18 mouse cellular contexts compared by ENCODE assay signal in genomic region chr3:100825225-100825965, GRCm38 (mm10). TPM values are rescaled to one million over a fixed set of nuclear protein-coding genes. Genes with fewer than 3 reads are reported as not detected.
A peak's percentile ranks its signal among the peaks of the same experiment; 100 is the strongest.
DNase-seq lines count a peak whose midpoint lies in the region; ATAC-seq and TF ChIP-seq lines count a peak whose summit lies in the region.
"Had no signal": no experiment of that assay in that cellular context is flagged by ENCODE, and none has a peak within 500 bp of the region (broad histone marks: within the 10 kb centered on the region; RNA-seq: fewer than 3 reads in every experiment).

Vtcn1 (plus strand) TSS chr3:100825459.

- no peak for TF ChIP-seq CTCF in intestine, postnatal 0 days (IDR thresholded peaks at IDR 0.05; ENCODE audit: low read depth)

- H3K9ac ChIP-seq in intestine, embryonic 14.5 days (ENCODE audit: low read length), result no peak within 1 kb of the TSS
- no peak within 1 kb of the TSS for H3K9ac ChIP-seq in intestine, postnatal 0 days (ENCODE audit: low read depth, low read length)
- no peak within 1 kb of the TSS for H3K9ac ChIP-seq in stomach, embryonic 15.5 days
- no peak within 1 kb of the TSS for H3K9ac ChIP-seq in hindbrain, embryonic 14.5 days
- H3K9ac ChIP-seq: heart, embryonic 13.5 days; hindbrain, embryonic 12.5 days; liver, embryonic 15.5 days; neural tube, embryonic 12.5 days had no signal

- no peaks in the 10 kb centered on the region for H3K9me3 ChIP-seq in intestine, embryonic 14.5 days (ENCODE audit: control insufficient read depth, low read length)
- no peaks in the 10 kb centered on the region for H3K9me3 ChIP-seq in intestine, postnatal 0 days (ENCODE audit: control insufficient read depth)
- no peaks in the 10 kb centered on the region for H3K9me3 ChIP-seq in stomach, embryonic 15.5 days
- no peaks in the 10 kb centered on the region for H3K9me3 ChIP-seq in hindbrain, embryonic 14.5 days (ENCODE audit: control insufficient read depth, low read length)
- H3K9me3 ChIP-seq: heart, embryonic 13.5 days; hindbrain, embryonic 12.5 days; liver, embryonic 15.5 days; megakaryocyte, embryonic 14.5 days; neural tube, embryonic 12.5 days had no signal

- H3K4me2 ChIP-seq in intestine, embryonic 14.5 days (ENCODE audit: low read length), result no peak within 1 kb of the TSS
- no peak within 1 kb of the TSS for H3K4me2 ChIP-seq in intestine, postnatal 0 days (replicated peaks; ENCODE audit: low read depth)
- peak within 1 kb of the TSS; percentile 14; the same call in 1 of the 2 replicates for H3K4me2 ChIP-seq in stomach, embryonic 15.5 days
- no peak within 1 kb of the TSS for H3K4me2 ChIP-seq in hindbrain, embryonic 14.5 days (replicated peaks)
- H3K4me2 ChIP-seq: heart, embryonic 13.5 days; hindbrain, embryonic 12.5 days; liver, embryonic 15.5 days; neural tube, embryonic 12.5 days had no signal

- no peak within 1 kb of the TSS for H3K4me3 ChIP-seq in intestine, embryonic 14.5 days (ENCODE audit: low read depth, low read length)
- no peak within 1 kb of the TSS for H3K4me3 ChIP-seq in intestine, postnatal 0 days (ENCODE audit: low read depth, low read length)
- no peak within 1 kb of the TSS for H3K4me3 ChIP-seq in stomach, embryonic 15.5 days (replicated peaks)
- no peak within 1 kb of the TSS for H3K4me3 ChIP-seq in hindbrain, embryonic 14.5 days (replicated peaks; ENCODE audit: low read length)
- H3K4me3 ChIP-seq: heart, embryonic 13.5 days; hindbrain, embryonic 12.5 days; liver, embryonic 15.5 days; megakaryocyte, embryonic 14.5 days; neural tube, embryonic 12.5 days had no signal

- H3K36me3 ChIP-seq in intestine, embryonic 14.5 days (ENCODE audit: control insufficient read depth, insufficient read depth, low read length), result no peaks in the 10 kb centered on the region
- H3K36me3 ChIP-seq in intestine, postnatal 0 days (ENCODE audit: control insufficient read depth, insufficient read depth), result no peaks in the 10 kb centered on the region
- no peaks in the 10 kb centered on the region for H3K36me3 ChIP-seq in stomach, embryonic 15.5 days
- no peaks in the 10 kb centered on the region for H3K36me3 ChIP-seq in hindbrain, embryonic 14.5 days (replicated peaks; ENCODE audit: control insufficient read depth, insufficient read depth)
- H3K36me3 ChIP-seq: heart, embryonic 13.5 days; hindbrain, embryonic 12.5 days; liver, embryonic 15.5 days; neural tube, embryonic 12.5 days had no signal

- no peaks in the 10 kb centered on the region for H3K27me3 ChIP-seq in intestine, embryonic 14.5 days (replicated peaks; ENCODE audit: control insufficient read depth, insufficient read depth, low read length)
- no peaks in the 10 kb centered on the region for H3K27me3 ChIP-seq in intestine, postnatal 0 days (replicated peaks; ENCODE audit: control insufficient read depth, insufficient read depth, low read length)
- H3K27me3 ChIP-seq in stomach, embryonic 15.5 days (replicated peaks), result no peaks in the 10 kb centered on the region
- H3K27me3 ChIP-seq in hindbrain, embryonic 14.5 days (ENCODE audit: control insufficient read depth, insufficient read depth, low read length), result no peaks in the 10 kb centered on the region
- H3K27me3 ChIP-seq: CH12.LX; heart, embryonic 13.5 days; hindbrain, embryonic 12.5 days; liver, embryonic 15.5 days; neural tube, embryonic 12.5 days had no signal

- 42% methylated on average over 6 of the region's 6 CpGs for WGBS in intestine, embryonic 14.5 days
- WGBS in intestine, postnatal 0 days, result 30% methylated on average over 6 of the region's 6 CpGs
- WGBS in stomach, embryonic 15.5 days, result 43% methylated on average over 6 of the region's 6 CpGs
- 68% methylated on average over 6 of the region's 6 CpGs for WGBS in hindbrain, embryonic 14.5 days

- H3K27ac ChIP-seq in intestine, embryonic 14.5 days (ENCODE audit: low read depth), result no peak within 1 kb of the TSS
- H3K27ac ChIP-seq in intestine, postnatal 0 days (ENCODE audit: low read depth, low read length), result no peak within 1 kb of the TSS
- H3K27ac ChIP-seq in stomach, embryonic 15.5 days, result peak within 1 kb of the TSS; percentile 17; the same call in 1 of the 2 replicates
- no peak within 1 kb of the TSS for H3K27ac ChIP-seq in hindbrain, embryonic 14.5 days
- H3K27ac ChIP-seq: heart, embryonic 13.5 days; hindbrain, embryonic 12.5 days; liver, embryonic 15.5 days; neural tube, embryonic 12.5 days had no signal

- no peak; the same call in 1 of the 2 replicates for ATAC-seq in intestine, embryonic 14.5 days (replicated peaks; ENCODE audit: low FRiP score, low TSS enrichment, low read depth)
- ATAC-seq in intestine, postnatal 0 days, result no peak
- peak; percentile 61 for ATAC-seq in stomach, embryonic 15.5 days (ENCODE audit: insufficient read depth, low FRiP score, low read depth)
- no peak for ATAC-seq in hindbrain, embryonic 14.5 days (ENCODE audit: low FRiP score)

- H3K4me1 ChIP-seq in intestine, embryonic 14.5 days (replicated peaks; ENCODE audit: control insufficient read depth, insufficient read depth, low read length), result peaks cover 3% of the 10 kb centered on the region; the same call in 1 of the 2 replicates
- H3K4me1 ChIP-seq in intestine, postnatal 0 days (replicated peaks; ENCODE audit: control insufficient read depth, insufficient read depth, low read length), result no peaks in the 10 kb centered on the region
- H3K4me1 ChIP-seq in stomach, embryonic 15.5 days, result peaks cover 12% of the 10 kb centered on the region; the same call in 1 of the 2 replicates
- no peaks in the 10 kb centered on the region for H3K4me1 ChIP-seq in hindbrain, embryonic 14.5 days (replicated peaks; ENCODE audit: control insufficient read depth, insufficient read depth, low read length)
- H3K4me1 ChIP-seq: hindbrain, embryonic 12.5 days; neural tube, embryonic 12.5 days had no signal

- peak; percentile 53 for DNase-seq in intestine, embryonic 14.5 days (ENCODE audit: low spot score)
- DNase-seq in lung, postnatal 25 days (ENCODE audit: low spot score), result peak; percentile 5
- no peak for DNase-seq in lung, postnatal 4 days
- DNase-seq in ZHBTc4 (ENCODE audit: low read depth, low spot score), result peak; percentile 38
- no peak for DNase-seq in hindbrain, embryonic 14.5 days (ENCODE audit: low spot score)
- DNase-seq: adrenal gland, adult 2 months; cerebellum, adult 2 months; right cerebral cortex, postnatal 4 days had no signal

RNA-seq across cellular contexts. Expression of gene Vtcn1, which starts in this region (rescaled TPM):
- polyA plus RNA-seq in intestine, embryonic 14.5 days (2014; fragmentation: Nextera tagmentation; extraction: Ambion mirVana), result 0.31 and 0.32 TPM in 2 replicates
- 0.08 and 0.18 TPM in 2 replicates for polyA plus RNA-seq in intestine, postnatal 0 days (2015; fragmentation: Nextera tagmentation; extraction: Ambion mirVana)
- polyA plus RNA-seq in stomach, embryonic 15.5 days (2015; fragmentation: Nextera tagmentation; extraction: Ambion mirVana), result 1.6 and 1.9 TPM in 2 replicates
- polyA plus RNA-seq in hindbrain, embryonic 14.5 days (2014; fragmentation: Nextera tagmentation; extraction: Ambion mirVana), result not detected in 2 replicates
- polyA plus RNA-seq: adrenal gland, adult 2 months; limb, embryonic 11.5 days; liver, embryonic 15.5 days; midbrain, postnatal 0 days; neural tube, embryonic 12.5 days had no signal

Comparison
In these comparisons a context has a peak if more than half of its experiments do, and no peak if none do; other contexts are left out.
1. DNase-seq: peak in lung, postnatal 25 days (single experiment) and ZHBTc4 (single experiment); none in lung, postnatal 4 days (0 of 2) and hindbrain, embryonic 14.5 days (single experiment).
2. Peak in DNase-seq in intestine, embryonic 14.5 days; RNA of the gene not detected or under 1 TPM.